Mouse (Mus musculus) liver, adult 2 months (tissue): Measurements from ENCODE around the gene Celf2. TPM values are rescaled to one million over a fixed set of nuclear protein-coding genes. Genes with fewer than 3 reads are reported as not detected.
A peak's percentile ranks its signal among the peaks of the same experiment; 100 is the strongest.

Experiments
- DNase-seq: peaks from one replicate; pipeline ENCODE4 v3.0.0-alpha.2; 2011; ENCODE audit warnings: low read depth, low spot score; ENCODE audit errors: extremely low read depth
- H3K27ac ChIP-seq: fragments of 200-500 bp; replicated peaks from 2 replicates; pipeline ENCODE4 v1.5.1; 2012; ENCODE audit warnings: low read depth, mild to moderate bottlenecking, control low read depth, inconsistent platforms, low read length; ENCODE audit not compliant: insufficient read depth
- H3K27me3 ChIP-seq: fragments of 200-500 bp; 2 replicates; pipeline ENCODE4 v1.6.1; 2012; ENCODE audit warnings: mild to moderate bottlenecking, moderate library complexity, low read length, inconsistent platforms; ENCODE audit not compliant: control insufficient read depth, insufficient read depth
- H3K36me3 ChIP-seq: fragments of 200-500 bp; 2 replicates; pipeline ENCODE4 v1.6.1; 2012; ENCODE audit warnings: low read length, inconsistent platforms; ENCODE audit not compliant: control insufficient read depth, insufficient read depth
- H3K4me1 ChIP-seq: fragments of 200-500 bp; 2 replicates; pipeline ENCODE4 v1.6.1; 2011; ENCODE audit warnings: low read length; ENCODE audit not compliant: control insufficient read depth, insufficient read depth
- H3K4me3 ChIP-seq: fragments of 200-500 bp; 2 replicates; pipeline ENCODE4 v1.5.1; 2011; ENCODE audit warnings: low read depth, mild to moderate bottlenecking, control low read depth, low read length, moderate library complexity; ENCODE audit not compliant: insufficient read depth
- H3K79me2 ChIP-seq: fragments of 200-500 bp; 2 replicates; pipeline ENCODE4 v1.6.1; 2012; ENCODE audit warnings: inconsistent platforms, mild to moderate bottlenecking, low read length, moderate library complexity; ENCODE audit not compliant: control insufficient read depth, insufficient read depth
- H3K9ac ChIP-seq: fragments of 200-500 bp; 2 replicates; pipeline ENCODE4 v1.6.1; 2012; ENCODE audit warnings: low read depth, mild to moderate bottlenecking, control low read depth, inconsistent platforms, low read length
- CTCF ChIP-seq: fragments of 200-500 bp; IDR thresholded peaks from 2 replicates; pipeline ENCODE4 v1.5.1; 2011; ENCODE audit warnings: low read depth, low read length, control low read depth
- POLR2A ChIP-seq: fragments of 200-500 bp; IDR thresholded peaks from 2 replicates; pipeline ENCODE4 v1.6.1; 2011; ENCODE audit warnings: low read length, control low read depth; ENCODE audit not compliant: insufficient read depth; ENCODE audit errors: extremely low read depth
- WGBS: fragments of 180-500 bp; shearing (Covaris S2); methylation state at CpG from one replicate; pipeline ENCODE4 v1.1.7; 2018; 5-methylcytosine and 5-hydroxymethylcytosine counted together
- polyA plus RNA-seq: library from polyadenylated mRNA; depleted of rRNA; stranded (reverse); fragments of >200 nt; gene quantifications from 2 replicates; pipeline ENCODE4 v1.2.3, GENCODE M21; 2012
- total RNA-seq: library from RNA; depleted of rRNA; stranded (reverse); fragments of >200 nt; gene quantifications from 2 replicates; pipeline ENCODE4 v1.2.3, GENCODE M21; 2014

Gene Celf2
- total and polyA plus RNA-seq, 2 experiments: 2.9 to 4.7 TPM

- H3K36me3 ChIP-seq: no peaks in the 10 kb centered on the region
- TF ChIP-seq POLR2A (no peak), CTCF (no peak)
- no peak overlapping the region for H3K4me3 ChIP-seq
- no peaks in the 10 kb centered on the region for H3K4me1 ChIP-seq
- no peak for DNase-seq
- no peaks in the 10 kb centered on the region for H3K79me2 ChIP-seq
- H3K27me3 ChIP-seq: no peaks in the 10 kb centered on the region
- no peak overlapping the region for H3K9ac ChIP-seq
- 73% methylated on average over 3 of the region's 3 CpGs for WGBS
- no peak overlapping the region for H3K27ac ChIP-seq
These were observed 791.4 kb downstream of the Celf2 start for GRCm38 (mm10) chr2:6717953-6718352.

DNA sequence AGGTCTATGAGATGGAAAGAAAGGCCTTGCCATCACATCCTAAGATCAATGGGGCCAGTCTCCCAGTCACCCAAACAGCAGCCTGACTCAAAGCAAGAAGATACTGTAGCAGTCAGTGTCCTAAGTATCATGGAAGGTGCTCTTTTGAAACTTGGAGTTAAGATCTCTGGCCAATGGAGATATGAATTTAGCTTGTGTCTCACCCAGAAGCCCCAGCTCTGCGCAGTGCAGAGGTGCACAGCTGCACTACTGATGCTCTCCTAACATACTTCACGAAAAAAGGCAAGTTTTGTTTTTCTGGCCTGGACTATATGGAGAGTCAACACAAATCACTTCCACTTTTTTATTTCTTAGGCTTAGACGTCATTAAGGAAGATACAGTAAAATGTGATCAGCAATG, 793.8 kb downstream of the Celf2 start:
- TF ChIP-seq CTCF (no peak), POLR2A (no peak)
- no peak for DNase-seq
- Histone ChIP-seq H3K4me3 (no peak overlapping the region), H3K36me3 (no peaks in the 10 kb centered on the region), H3K4me1 (peaks cover 2% of the 10 kb centered on the region; the same call in 1 of the 2 replicates), H3K9ac (no peak overlapping the region), H3K79me2 (no peaks in the 10 kb centered on the region), H3K27me3 (no peaks in the 10 kb centered on the region), H3K27ac (no peak overlapping the region)
- 95% methylated on average over 3 of the region's 3 CpGs for WGBS

DNA sequence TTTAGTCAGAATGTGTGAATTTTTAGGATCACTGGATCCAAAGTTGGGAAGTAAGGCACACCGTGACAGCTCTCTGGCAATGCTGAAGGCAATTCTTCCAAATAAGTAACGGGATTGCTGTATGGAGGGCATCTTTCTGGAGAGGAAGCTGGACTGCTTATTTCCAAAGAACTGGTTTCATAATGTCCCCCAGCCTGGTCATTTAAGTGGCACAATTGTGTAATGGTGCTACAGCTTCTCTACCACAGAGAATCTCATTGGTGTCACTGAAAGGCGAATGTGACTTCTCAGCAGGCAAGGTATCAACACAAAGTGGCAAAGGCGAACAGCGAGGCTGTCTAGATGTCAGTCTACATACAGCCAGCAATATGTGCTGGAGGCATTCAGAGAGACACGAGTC, 795.8 kb downstream of the Celf2 start:
- TF ChIP-seq POLR2A (no peak), CTCF (no peak)
- WGBS: 89% methylated on average over 6 of the region's 6 CpGs
- Histone ChIP-seq H3K27me3 (no peaks in the 10 kb centered on the region), H3K9ac (no peak overlapping the region), H3K36me3 (no peaks in the 10 kb centered on the region), H3K4me1 (peaks cover 2% of the 10 kb centered on the region; the same call in 1 of the 2 replicates), H3K79me2 (no peaks in the 10 kb centered on the region), H3K4me3 (no peak overlapping the region), H3K27ac (no peak overlapping the region)
- no peak for DNase-seq

DNA sequence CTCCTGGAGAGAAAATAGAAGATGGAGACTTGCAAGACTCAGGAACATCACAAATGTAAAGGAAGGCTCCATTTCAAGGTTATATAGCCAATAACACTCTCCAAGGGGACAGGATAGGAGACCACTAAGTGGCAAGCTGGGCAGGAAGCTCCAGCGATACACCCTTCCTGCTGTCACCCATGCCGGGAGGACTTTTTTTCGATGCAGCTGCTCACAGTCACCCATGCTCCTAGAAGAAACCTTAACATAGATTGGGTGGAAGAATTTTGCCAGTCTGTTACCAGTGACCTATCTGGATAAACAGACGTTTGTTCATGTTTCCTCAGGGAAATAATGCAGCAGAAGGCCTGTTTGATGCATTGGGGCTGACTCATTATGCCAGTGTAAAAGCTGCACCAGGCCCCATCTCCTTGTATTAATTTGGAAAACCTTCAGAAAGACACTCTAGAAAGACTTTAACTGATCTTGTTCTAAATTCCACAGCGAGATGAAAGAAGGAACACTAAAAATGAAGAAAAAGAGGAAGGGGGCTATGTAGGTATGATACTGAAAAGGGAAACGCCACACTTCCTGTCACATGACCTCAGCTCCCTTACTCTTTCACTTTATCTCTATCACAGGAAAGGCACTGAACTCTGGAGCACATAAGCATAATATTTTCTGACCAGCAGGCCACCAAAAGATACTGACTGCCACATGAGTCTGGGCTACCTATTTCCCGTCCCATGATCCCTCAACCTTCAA, 798.5 kb downstream of the Celf2 start:
- 71% methylated on average over 7 of the region's 7 CpGs for WGBS
- no peak overlapping the region for H3K4me3 ChIP-seq
- H3K4me1 ChIP-seq: peaks cover 8% of the 10 kb centered on the region; the same call in 1 of the 2 replicates
- no peak overlapping the region for H3K9ac ChIP-seq
- no peaks in the 10 kb centered on the region for H3K36me3 ChIP-seq
- TF ChIP-seq CTCF (no peak), POLR2A (no peak)
- H3K27me3 ChIP-seq: no peaks in the 10 kb centered on the region
- H3K79me2 ChIP-seq: no peaks in the 10 kb centered on the region
- no peak overlapping the region for H3K27ac ChIP-seq
- no peak for DNase-seq

GRCm38 (mm10) chr2:6707959-6708519, 801.3 kb downstream of the Celf2 start:
- DNase-seq: peak; percentile 93
- Histone ChIP-seq H3K4me3 (no peak overlapping the region), H3K79me2 (no peaks in the 10 kb centered on the region), H3K4me1 (peaks cover 8% of the 10 kb centered on the region; the same call in 1 of the 2 replicates), H3K27ac (peak overlapping the region; percentile 79), H3K27me3 (no peaks in the 10 kb centered on the region), H3K36me3 (no peaks in the 10 kb centered on the region), H3K9ac (no peak overlapping the region)
- TF ChIP-seq CTCF (no peak), POLR2A (no peak)
- 18% methylated on average over 5 of the region's 5 CpGs for WGBS

- TF ChIP-seq CTCF (no peak), POLR2A (no peak)
- Histone ChIP-seq H3K27me3 (no peaks in the 10 kb centered on the region), H3K4me1 (peaks cover 8% of the 10 kb centered on the region; the same call in 1 of the 2 replicates), H3K27ac (peak overlapping the region; percentile 13; the same call in 1 of the 2 replicates), H3K4me3 (no peak overlapping the region), H3K36me3 (no peaks in the 10 kb centered on the region), H3K79me2 (no peaks in the 10 kb centered on the region), H3K9ac (no peak overlapping the region)
- no peak for DNase-seq
- WGBS: 56% methylated on average over 2 of the region's 2 CpGs
These were observed 802.1 kb downstream of the Celf2 start for GRCm38 (mm10) chr2:6707276-6707675.
